Mouse (Mus musculus) bone marrow, adult 2 months (tissue): ENCODE data around the gene Plxnc1. TPM values are rescaled to one million over a fixed set of nuclear protein-coding genes. Genes with fewer than 3 reads are reported as not detected.

Experiments used
- H3K27ac ChIP-seq: fragments of 200-500 bp; 2 replicates; pipeline ENCODE4 v1.5.1; 2012; ENCODE audit warnings: low read depth, mild to moderate bottlenecking, control low read depth, inconsistent platforms, low read length; ENCODE audit not compliant: control insufficient read depth, poor library complexity, insufficient read depth
- H3K4me1 ChIP-seq: fragments of 200-500 bp; 2 replicates; pipeline ENCODE4 v1.6.1; 2011; ENCODE audit warnings: low read length; ENCODE audit not compliant: control insufficient read depth, insufficient read depth
- H3K4me3 ChIP-seq: fragments of 200-500 bp; replicated peaks from 2 replicates; pipeline ENCODE3; 2011; ENCODE audit warnings: mild to moderate bottlenecking, low read depth, low read length, control low read depth; ENCODE audit not compliant: control insufficient read depth
- CTCF ChIP-seq: fragments of 200-500 bp; IDR thresholded peaks from 2 replicates; pipeline ENCODE4 v1.5.1; 2011; ENCODE audit warnings: low read length, control low read depth; ENCODE audit not compliant: control insufficient read depth, insufficient read depth
- POLR2A ChIP-seq: fragments of 200-500 bp; IDR thresholded peaks from 2 replicates; pipeline ENCODE4 v1.6.1; 2011; ENCODE audit warnings: low read depth, mild to moderate bottlenecking, control low read depth, low read length, borderline replicate concordance; ENCODE audit not compliant: control insufficient read depth
- WGBS: fragments of 180-500 bp; shearing (Covaris S2); methylation state at CpG from one replicate; pipeline ENCODE4 v1.1.7; 2018; 5-methylcytosine and 5-hydroxymethylcytosine counted together
- polyA plus RNA-seq: library from polyadenylated mRNA; stranded (reverse); fragments of >200 nt; gene quantifications from 2 replicates; pipeline ENCODE4 v1.2.4, GENCODE M21; 2011; ENCODE audit warnings: low replicate concordance; ENCODE audit not compliant: missing spikeins, insufficient read depth, insufficient read length

The Plxnc1 gene
- polyA plus RNA-seq, 1 experiment = 16.4 TPM

GRCm38 (mm10) chr10:94825951-94826350 lies 118.7 kb downstream of the Plxnc1 start:
- Histone ChIP-seq H3K27ac (no peak overlapping the region), H3K4me3 (no peak overlapping the region), H3K4me1 (peaks cover 3% of the 10 kb centered on the region)
- 78% methylated on average over 2 of the region's 2 CpGs for WGBS
- no peak for TF ChIP-seq CTCF
- TF ChIP-seq POLR2A = no peak

GRCm38 (mm10) chr10:94823971-94824760 lies 120.5 kb downstream of the Plxnc1 start:
- Histone ChIP-seq H3K4me1 (peaks cover 1% of the 10 kb centered on the region), H3K27ac (no peak overlapping the region), H3K4me3 (no peak overlapping the region)
- 64% methylated on average over 11 of the region's 11 CpGs for WGBS
- TF ChIP-seq CTCF (no peak), POLR2A (no peak)

- Histone ChIP-seq H3K4me1 (no peaks in the 10 kb centered on the region), H3K4me3 (no peak overlapping the region), H3K27ac (no peak overlapping the region)
- WGBS = 90% methylated on average over 17 of the region's 17 CpGs
- no peak for TF ChIP-seq CTCF
- TF ChIP-seq POLR2A = no peak
Observed at GRCm38 (mm10) chr10:94818781-94819665, 125.6 kb downstream of the Plxnc1 start.

- Histone ChIP-seq H3K4me3 (no peak overlapping the region), H3K27ac (no peak overlapping the region), H3K4me1 (no peaks in the 10 kb centered on the region)
- TF ChIP-seq CTCF = no peak
- no peak for TF ChIP-seq POLR2A
- WGBS = 76% methylated on average over 3 of the region's 3 CpGs
Observed at GRCm38 (mm10) chr10:94818127-94818526, 126.5 kb downstream of the Plxnc1 start.

- H3K4me1 ChIP-seq = peaks cover 4% of the 10 kb centered on the region; the same call in 1 of the 2 replicates
- H3K4me3 ChIP-seq = no peak overlapping the region
- TF ChIP-seq CTCF (no peak), POLR2A (no peak)
- H3K27ac ChIP-seq = no peak overlapping the region
- 60% methylated on average over 17 of the region's 17 CpGs for WGBS
Observed at GRCm38 (mm10) chr10:94811907-94812851, 132.5 kb downstream of the Plxnc1 start.

GRCm38 (mm10) chr10:94809946-94810472 lies 134.6 kb downstream of the Plxnc1 start:
- TF ChIP-seq CTCF (no peak), POLR2A (no peak)
- H3K4me3 ChIP-seq = no peak overlapping the region
- H3K27ac ChIP-seq = no peak overlapping the region
- peaks cover 4% of the 10 kb centered on the region; the same call in 1 of the 2 replicates for H3K4me1 ChIP-seq
- WGBS = 68% methylated on average over 7 of the region's 7 CpGs

- H3K4me1 ChIP-seq = peaks cover 4% of the 10 kb centered on the region; the same call in 1 of the 2 replicates
- WGBS = 51% methylated on average over 6 of the region's 6 CpGs
- H3K4me3 ChIP-seq = no peak overlapping the region
- TF ChIP-seq CTCF = no peak
- no peak for TF ChIP-seq POLR2A
- H3K27ac ChIP-seq = no peak overlapping the region
Observed at GRCm38 (mm10) chr10:94808275-94808674, 136.4 kb downstream of the Plxnc1 start.

GRCm38 (mm10) chr10:94807323-94807722 lies 137.3 kb downstream of the Plxnc1 start:
- Histone ChIP-seq H3K27ac (no peak overlapping the region), H3K4me3 (no peak overlapping the region), H3K4me1 (peaks cover 2% of the 10 kb centered on the region; the same call in 1 of the 2 replicates)
- TF ChIP-seq POLR2A (no peak), CTCF (no peak)
- WGBS = 81% methylated on average over 7 of the region's 7 CpGs
